Mouse (Mus musculus): ENCODE results near the gene Itgb3. TPM values are rescaled to one million over a fixed set of nuclear protein-coding genes. Genes with fewer than 3 reads are reported as not detected.

Itgb3 gene
- 3.5 and 4.0 TPM in 2 replicates for polyA plus RNA-seq (2015; fragmentation: Nextera tagmentation; extraction: Ambion mirVana)

DNA sequence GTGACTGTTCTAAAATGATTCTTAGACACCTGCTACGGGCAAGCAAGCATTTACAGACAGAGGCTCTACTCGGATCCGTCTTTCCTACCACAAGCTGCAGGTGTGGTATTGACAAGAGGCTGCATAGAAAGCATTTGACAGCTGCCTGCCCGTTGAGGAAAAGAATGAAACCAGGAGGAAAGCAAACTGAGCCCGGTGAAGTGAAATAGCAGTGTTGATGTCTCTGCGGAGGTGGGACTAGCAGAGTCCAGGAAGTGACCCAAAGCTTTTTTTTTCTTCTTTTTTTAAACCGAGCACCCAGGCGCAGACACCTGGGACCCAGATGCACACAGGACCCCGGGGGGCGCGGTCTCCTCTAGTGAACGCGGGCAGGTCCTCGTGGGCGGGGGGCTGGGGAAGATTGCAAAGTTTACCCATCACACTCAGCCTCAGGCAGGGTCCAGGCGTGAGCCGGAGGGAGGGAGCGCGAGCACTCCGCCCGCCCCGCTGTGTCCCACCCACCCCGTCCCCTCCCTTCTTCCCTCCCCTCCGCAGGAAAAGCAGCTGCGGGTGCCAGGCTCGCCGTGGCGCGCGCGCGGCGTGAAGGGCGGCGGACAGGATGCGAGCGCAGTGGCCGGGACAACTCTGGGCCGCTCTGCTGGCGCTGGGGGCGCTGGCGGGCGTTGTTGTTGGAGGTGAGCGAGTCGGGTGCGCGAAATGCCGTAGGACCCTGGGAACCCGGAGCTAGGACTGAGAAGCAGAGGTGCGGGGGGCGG lies at the start of gene Itgb3:
Gene Itgb3, plus strand, starts transcription at position 510 of the 755 bp plus-strand sequence.
- Histone ChIP-seq H3K27me3 (ENCODE audit: control insufficient read depth, insufficient read depth, low read length) (no peaks in the 10 kb centered on the region), H3K27ac (ENCODE audit: low read length) (peak within 1 kb of the TSS; percentile 29; the same call in 1 of the 2 replicates), H3K4me2 (ENCODE audit: low read depth, low read length) (peak within 1 kb of the TSS; percentile 98), H3K4me3 (ENCODE audit: low read length) (peak within 1 kb of the TSS; percentile 70), H3K9me3 (replicated peaks; ENCODE audit: control insufficient read depth, low read length) (no peaks in the 10 kb centered on the region), H3K9ac (ENCODE audit: low read length) (peak within 1 kb of the TSS; percentile 78), H3K36me3 (ENCODE audit: control insufficient read depth, insufficient read depth) (no peaks in the 10 kb centered on the region), H3K4me1 (ENCODE audit: control insufficient read depth, insufficient read depth, low read length) (peaks cover 5% of the 10 kb centered on the region)
- under 1% methylated on average over 43 of the region's 51 CpGs for WGBS
- peak; percentile 85 for ATAC-seq (replicated peaks; ENCODE audit: extremely low read depth, insufficient read depth, low FRiP score)

DNA sequence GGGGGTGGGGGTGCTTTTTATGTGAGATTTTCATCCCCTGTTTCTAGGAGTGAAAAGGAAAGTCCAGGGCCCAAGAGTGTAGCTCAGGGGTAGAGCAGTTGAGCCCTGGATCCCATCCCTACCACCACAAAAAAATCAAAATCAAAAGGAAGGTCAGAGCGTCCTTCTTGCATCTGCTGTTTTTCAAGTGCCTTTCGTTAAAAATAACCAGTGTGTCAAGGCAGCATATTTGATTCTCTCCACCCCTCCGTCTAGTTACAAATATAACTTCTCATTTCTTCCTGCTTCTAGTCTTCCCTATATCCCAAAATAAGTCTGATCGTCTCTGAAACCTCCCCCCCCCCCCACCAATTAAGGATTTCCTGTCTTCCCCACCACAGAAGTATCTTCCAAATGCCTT lies 49.7 kb upstream of the Itgb3 start:
- 24% methylated on average over 4 of the region's 4 CpGs for WGBS

DNA sequence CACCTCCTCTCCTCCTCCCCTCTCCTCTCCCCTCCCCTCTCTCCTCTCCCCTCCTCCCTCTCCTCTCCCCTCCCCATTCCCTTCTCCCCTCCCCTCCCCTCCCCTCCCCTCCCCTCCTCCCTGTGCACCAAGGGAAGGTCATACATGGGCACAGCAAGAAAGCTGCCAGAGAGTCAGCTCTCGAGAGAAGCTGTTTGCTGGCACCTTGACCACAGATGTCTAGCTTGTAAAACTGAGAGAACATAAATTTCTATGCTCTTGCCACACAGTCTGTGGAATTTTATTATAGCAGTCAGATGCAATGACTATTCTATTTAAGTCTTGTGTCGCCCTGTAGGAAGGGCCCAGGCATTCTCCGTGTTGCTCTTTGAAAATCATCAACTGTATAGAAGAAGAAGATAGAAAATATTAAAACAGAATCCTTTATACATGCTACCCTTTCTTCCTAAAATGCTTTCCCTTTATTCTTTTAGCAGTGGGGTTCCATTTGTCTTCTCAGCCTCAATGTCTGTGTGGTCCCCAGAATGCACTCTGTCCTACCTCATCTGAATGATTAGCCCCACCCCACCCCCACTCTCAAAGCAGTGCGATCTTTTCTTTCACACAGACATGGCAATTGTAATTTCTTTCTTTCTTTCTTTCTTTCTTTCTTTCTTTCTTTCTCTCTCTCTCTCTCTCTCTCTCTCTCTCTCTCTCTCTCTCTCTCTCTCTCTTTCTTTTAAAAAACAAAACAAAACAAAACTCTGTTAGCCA lies 49.0 kb upstream of the Itgb3 start:
- H3K4me1 ChIP-seq (ENCODE audit: control insufficient read depth, insufficient read depth, low read length): peaks cover 39% of the 10 kb centered on the region
- H3K4me3 ChIP-seq (ENCODE audit: low read length): no peak overlapping the region
- H3K9ac ChIP-seq (ENCODE audit: low read length): peak overlapping the region; percentile 52
- WGBS: 47% methylated on average over 4 of the region's 4 CpGs
- H3K9me3 ChIP-seq (replicated peaks; ENCODE audit: control insufficient read depth, low read length): no peaks in the 10 kb centered on the region
- H3K36me3 ChIP-seq (ENCODE audit: control insufficient read depth, insufficient read depth): no peaks in the 10 kb centered on the region
- ATAC-seq (replicated peaks; ENCODE audit: extremely low read depth, insufficient read depth, low FRiP score): peak; percentile 56
- no peaks in the 10 kb centered on the region for H3K27me3 ChIP-seq (ENCODE audit: control insufficient read depth, insufficient read depth, low read length)
- peak overlapping the region; percentile 88 for H3K27ac ChIP-seq (ENCODE audit: low read length)
- no peak overlapping the region for H3K4me2 ChIP-seq (ENCODE audit: low read depth, low read length)

More for the DNA sequence above, 49.7 kb upstream of the Itgb3 start:
- peak overlapping the region; percentile 40; the same call in 1 of the 2 replicates for H3K4me2 ChIP-seq (ENCODE audit: low read depth, low read length)
- H3K27me3 ChIP-seq (ENCODE audit: control insufficient read depth, insufficient read depth, low read length): no peaks in the 10 kb centered on the region
- H3K27ac ChIP-seq (ENCODE audit: low read length): peak overlapping the region; percentile 88
- H3K9me3 ChIP-seq (replicated peaks; ENCODE audit: control insufficient read depth, low read length): no peaks in the 10 kb centered on the region
- H3K9ac ChIP-seq (ENCODE audit: low read length): peak overlapping the region; percentile 22
- peaks cover 33% of the 10 kb centered on the region for H3K4me1 ChIP-seq (ENCODE audit: control insufficient read depth, insufficient read depth, low read length)
- H3K36me3 ChIP-seq (ENCODE audit: control insufficient read depth, insufficient read depth): no peaks in the 10 kb centered on the region
- no peak overlapping the region for H3K4me3 ChIP-seq (ENCODE audit: low read length)
- ATAC-seq (replicated peaks; ENCODE audit: extremely low read depth, insufficient read depth, low FRiP score): 0 out of 2 replicates have a peak, but pooled peaks have one; percentile 29

- Histone ChIP-seq H3K4me1 (ENCODE audit: control insufficient read depth, insufficient read depth, low read length) (peaks cover 43% of the 10 kb centered on the region), H3K27me3 (ENCODE audit: control insufficient read depth, insufficient read depth, low read length) (no peaks in the 10 kb centered on the region), H3K27ac (ENCODE audit: low read length) (peak overlapping the region; percentile 89), H3K4me2 (ENCODE audit: low read depth, low read length) (peak overlapping the region; percentile 8; the same call in 1 of the 2 replicates), H3K9me3 (replicated peaks; ENCODE audit: control insufficient read depth, low read length) (no peaks in the 10 kb centered on the region), H3K4me3 (ENCODE audit: low read length) (no peak overlapping the region), H3K9ac (ENCODE audit: low read length) (peak overlapping the region; percentile 38; the same call in 1 of the 2 replicates), H3K36me3 (ENCODE audit: control insufficient read depth, insufficient read depth) (no peaks in the 10 kb centered on the region)
- 24% methylated on average over 2 of the region's 2 CpGs for WGBS
- peak; percentile 53; the same call in 1 of the 2 replicates for ATAC-seq (replicated peaks; ENCODE audit: extremely low read depth, insufficient read depth, low FRiP score)
These were observed 46.8 kb upstream of the Itgb3 start for GRCm38 (mm10) chr11:104560971-104561370.

GRCm38 (mm10) chr11:104563496-104563895 lies 44.3 kb upstream of the Itgb3 start:
- Histone ChIP-seq H3K27me3 (ENCODE audit: control insufficient read depth, insufficient read depth, low read length) (no peaks in the 10 kb centered on the region), H3K4me1 (ENCODE audit: control insufficient read depth, insufficient read depth, low read length) (peaks cover 44% of the 10 kb centered on the region), H3K4me3 (ENCODE audit: low read length) (no peak overlapping the region), H3K4me2 (ENCODE audit: low read depth, low read length) (no peak overlapping the region), H3K27ac (ENCODE audit: low read length) (peak overlapping the region; percentile 46), H3K9ac (ENCODE audit: low read length) (no peak overlapping the region), H3K36me3 (ENCODE audit: control insufficient read depth, insufficient read depth) (no peaks in the 10 kb centered on the region), H3K9me3 (replicated peaks; ENCODE audit: control insufficient read depth, low read length) (no peaks in the 10 kb centered on the region)
- ATAC-seq (replicated peaks; ENCODE audit: extremely low read depth, insufficient read depth, low FRiP score): no peak
- 17% methylated on average over 1 of the region's 1 CpGs for WGBS

- H3K4me2 ChIP-seq (ENCODE audit: low read depth, low read length): no peak overlapping the region
- peaks cover 4% of the 10 kb centered on the region for H3K9me3 ChIP-seq (replicated peaks; ENCODE audit: control insufficient read depth, low read length)
- no peak for ATAC-seq (replicated peaks; ENCODE audit: extremely low read depth, insufficient read depth, low FRiP score)
- H3K27ac ChIP-seq (ENCODE audit: low read length): no peak overlapping the region
- no peak overlapping the region for H3K9ac ChIP-seq (ENCODE audit: low read length)
- H3K4me1 ChIP-seq (ENCODE audit: control insufficient read depth, insufficient read depth, low read length): peaks cover 32% of the 10 kb centered on the region
- no peaks in the 10 kb centered on the region for H3K27me3 ChIP-seq (ENCODE audit: control insufficient read depth, insufficient read depth, low read length)
- H3K4me3 ChIP-seq (ENCODE audit: low read length): no peak overlapping the region
- WGBS: 70% methylated on average over 9 of the region's 9 CpGs
- H3K36me3 ChIP-seq (ENCODE audit: control insufficient read depth, insufficient read depth): no peaks in the 10 kb centered on the region
These were observed 42.6 kb upstream of the Itgb3 start for GRCm38 (mm10) chr11:104565172-104565571.

DNA sequence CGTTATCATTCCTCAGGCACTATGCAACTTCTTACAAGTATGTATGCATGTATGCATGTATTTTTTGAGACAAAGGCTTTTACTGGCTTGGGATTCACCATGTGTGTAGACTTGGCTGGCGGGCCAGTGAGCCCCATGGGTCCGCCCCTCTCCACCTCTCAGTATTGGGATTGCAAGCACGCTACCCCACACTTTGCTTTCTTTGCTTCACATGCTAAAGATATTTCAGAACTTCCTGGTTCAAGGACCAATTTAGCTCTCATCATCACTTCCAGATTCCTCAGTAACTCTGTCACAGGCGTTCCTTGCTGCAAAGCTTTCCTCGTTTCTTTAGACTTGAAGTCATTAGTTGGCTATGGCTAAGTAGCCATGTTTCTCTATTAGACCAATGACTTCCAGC lies 41.7 kb upstream of the Itgb3 start:
- no peak for ATAC-seq (replicated peaks; ENCODE audit: extremely low read depth, insufficient read depth, low FRiP score)
- H3K4me3 ChIP-seq (ENCODE audit: low read length): no peak overlapping the region
- 51% methylated on average over 6 of the region's 6 CpGs for WGBS
- H3K27me3 ChIP-seq (ENCODE audit: control insufficient read depth, insufficient read depth, low read length): no peaks in the 10 kb centered on the region
- peaks cover 23% of the 10 kb centered on the region for H3K4me1 ChIP-seq (ENCODE audit: control insufficient read depth, insufficient read depth, low read length)
- no peaks in the 10 kb centered on the region for H3K36me3 ChIP-seq (ENCODE audit: control insufficient read depth, insufficient read depth)
- no peak overlapping the region for H3K27ac ChIP-seq (ENCODE audit: low read length)
- no peak overlapping the region for H3K4me2 ChIP-seq (ENCODE audit: low read depth, low read length)
- peaks cover 4% of the 10 kb centered on the region for H3K9me3 ChIP-seq (replicated peaks; ENCODE audit: control insufficient read depth, low read length)
- no peak overlapping the region for H3K9ac ChIP-seq (ENCODE audit: low read length)

DNA sequence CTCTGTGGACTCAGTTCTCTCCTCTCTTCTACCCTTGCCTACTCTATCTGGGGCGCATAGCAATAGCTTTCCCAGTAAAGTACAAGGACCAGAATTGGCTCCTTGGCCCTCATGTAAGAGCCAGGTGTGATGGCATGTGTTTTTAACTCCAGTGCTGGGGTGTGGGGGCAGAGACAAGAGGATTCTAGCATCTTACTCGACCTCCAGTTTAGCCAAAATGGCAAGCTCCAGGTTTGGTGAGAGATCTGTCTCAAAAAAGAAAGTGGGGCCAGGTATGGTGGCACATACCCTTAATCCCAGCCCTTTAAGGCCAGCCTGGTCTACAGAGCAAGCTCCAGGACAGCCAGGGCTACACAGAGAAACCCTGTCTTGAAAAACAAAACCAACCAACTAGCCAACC lies 41.0 kb upstream of the Itgb3 start:
- no peaks in the 10 kb centered on the region for H3K36me3 ChIP-seq (ENCODE audit: control insufficient read depth, insufficient read depth)
- H3K27ac ChIP-seq (ENCODE audit: low read length): no peak overlapping the region
- H3K4me1 ChIP-seq (ENCODE audit: control insufficient read depth, insufficient read depth, low read length): peaks cover 18% of the 10 kb centered on the region
- H3K4me2 ChIP-seq (ENCODE audit: low read depth, low read length): no peak overlapping the region
- no peak overlapping the region for H3K4me3 ChIP-seq (ENCODE audit: low read length)
- 77% methylated on average over 2 of the region's 2 CpGs for WGBS
- no peak for ATAC-seq (replicated peaks; ENCODE audit: extremely low read depth, insufficient read depth, low FRiP score)
- H3K9me3 ChIP-seq (replicated peaks; ENCODE audit: control insufficient read depth, low read length): peaks cover 4% of the 10 kb centered on the region
- no peaks in the 10 kb centered on the region for H3K27me3 ChIP-seq (ENCODE audit: control insufficient read depth, insufficient read depth, low read length)
- H3K9ac ChIP-seq (ENCODE audit: low read length): no peak overlapping the region

DNA sequence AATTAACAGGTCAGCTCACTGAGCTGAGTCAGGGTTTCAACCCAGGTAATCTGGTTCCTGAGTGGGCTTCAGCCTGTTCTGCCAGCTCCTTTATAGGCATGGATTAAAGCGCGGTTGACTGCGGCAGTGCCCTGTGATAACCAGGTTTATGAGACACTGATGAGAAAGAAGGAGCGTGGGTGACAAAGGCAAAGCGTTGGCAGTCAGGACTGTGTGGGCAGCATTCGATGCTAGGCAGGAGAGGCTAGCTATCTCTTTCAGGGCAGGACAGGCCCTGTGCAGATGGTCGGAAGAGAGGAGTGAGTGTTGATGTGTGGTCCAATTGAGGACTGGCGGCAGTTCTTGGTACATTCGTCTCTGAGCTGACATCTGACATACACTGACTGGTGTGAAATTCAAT lies 40.1 kb upstream of the Itgb3 start:
- H3K9me3 ChIP-seq (replicated peaks; ENCODE audit: control insufficient read depth, low read length): peaks cover 4% of the 10 kb centered on the region

More for the DNA sequence above, 40.1 kb upstream of the Itgb3 start:
- no peak overlapping the region for H3K4me2 ChIP-seq (ENCODE audit: low read depth, low read length)
- peak; percentile 26; the same call in 1 of the 2 replicates for ATAC-seq (replicated peaks; ENCODE audit: extremely low read depth, insufficient read depth, low FRiP score)
- WGBS: 55% methylated on average over 9 of the region's 9 CpGs
- no peak overlapping the region for H3K9ac ChIP-seq (ENCODE audit: low read length)
- H3K27me3 ChIP-seq (ENCODE audit: control insufficient read depth, insufficient read depth, low read length): no peaks in the 10 kb centered on the region
- peaks cover 19% of the 10 kb centered on the region for H3K4me1 ChIP-seq (ENCODE audit: control insufficient read depth, insufficient read depth, low read length)
- H3K36me3 ChIP-seq (ENCODE audit: control insufficient read depth, insufficient read depth): no peaks in the 10 kb centered on the region
- no peak overlapping the region for H3K27ac ChIP-seq (ENCODE audit: low read length)
- no peak overlapping the region for H3K4me3 ChIP-seq (ENCODE audit: low read length)

All from heart, embryonic 16.5 days (tissue).